Mouse (Mus musculus): Measurements from ENCODE around the gene Hoxa13. TPM values are rescaled to one million over a fixed set of nuclear protein-coding genes. Genes with fewer than 3 reads are reported as not detected.

Hoxa13 gene
- polyA plus RNA-seq, 1 experiment = not detected

DNA sequence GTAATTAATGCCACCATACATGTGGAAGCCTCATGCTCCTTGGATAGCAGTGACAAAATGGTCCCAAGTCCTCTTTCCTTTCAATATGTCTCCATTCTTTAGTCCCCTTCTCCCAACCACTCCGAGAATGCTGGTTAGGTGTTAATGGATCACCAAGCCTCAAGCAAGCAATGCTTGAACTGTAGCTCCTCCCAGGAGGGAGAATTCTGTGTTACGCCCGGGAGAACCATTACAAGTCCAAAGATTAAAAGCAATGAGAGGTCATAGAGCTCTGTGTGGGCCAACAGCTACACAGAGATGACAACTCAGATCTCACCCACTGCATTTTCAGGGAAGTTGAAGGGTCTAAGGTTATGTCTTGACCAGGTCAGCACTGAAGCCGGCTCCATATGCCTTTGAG, 37.8 kb upstream of the Hoxa13 start:
- Histone ChIP-seq H3K27ac (ENCODE audit: control insufficient read depth, insufficient read depth, low read length) (no peak overlapping the region), H3K4me1 (replicated peaks; ENCODE audit: control insufficient read depth, insufficient read depth, low read length) (no peaks in the 10 kb centered on the region), H3K27me3 (ENCODE audit: control insufficient read depth, insufficient read depth, low read length) (no peaks in the 10 kb centered on the region), H3K4me3 (ENCODE audit: control insufficient read depth, insufficient read depth, low read length) (no peak overlapping the region), H3K36me3 (ENCODE audit: control insufficient read depth, insufficient read depth, low read length) (no peaks in the 10 kb centered on the region)
- 90% methylated on average over 4 of the region's 4 CpGs for WGBS
- no peak for DNase-seq
- TF ChIP-seq CTCF (IDR thresholded peaks at IDR 0.05; ENCODE audit: borderline replicate concordance, control insufficient read depth, extremely low read depth, insufficient read depth, low read length, poor library complexity) = no peak
- TF ChIP-seq POLR2A (IDR thresholded peaks at IDR 0.05; ENCODE audit: control insufficient read depth, extremely low read depth, insufficient read depth, low read length, poor library complexity) = no peak

DNA sequence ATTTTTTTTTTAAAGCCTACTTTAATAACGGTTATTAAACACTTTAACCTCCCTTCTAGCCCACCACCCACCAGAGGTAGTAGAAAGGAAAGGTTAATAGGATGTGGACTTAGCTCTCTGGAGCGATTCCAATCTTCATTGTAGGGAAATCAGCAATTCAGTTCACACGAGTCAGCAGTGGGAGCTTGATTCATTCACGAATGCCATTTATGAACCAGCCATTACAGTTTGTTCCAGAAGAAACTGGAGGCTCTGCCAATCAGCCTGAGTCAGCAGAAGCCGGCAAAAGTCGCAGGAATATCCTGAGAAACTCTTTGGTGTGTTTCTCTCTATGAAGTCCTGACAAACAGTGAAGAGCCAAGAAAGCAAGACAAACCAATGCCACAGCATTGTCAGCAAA, 33.9 kb upstream of the Hoxa13 start:
- no peak overlapping the region for H3K4me3 ChIP-seq (ENCODE audit: control insufficient read depth, insufficient read depth, low read length)
- H3K36me3 ChIP-seq (ENCODE audit: control insufficient read depth, insufficient read depth, low read length) = no peaks in the 10 kb centered on the region
- no peak overlapping the region for H3K27ac ChIP-seq (ENCODE audit: control insufficient read depth, insufficient read depth, low read length)
- H3K27me3 ChIP-seq (ENCODE audit: control insufficient read depth, insufficient read depth, low read length) = peaks cover 17% of the 10 kb centered on the region; the same call in 1 of the 2 replicates
- TF ChIP-seq POLR2A (IDR thresholded peaks at IDR 0.05; ENCODE audit: control insufficient read depth, extremely low read depth, insufficient read depth, low read length, poor library complexity) = no peak
- TF ChIP-seq CTCF (IDR thresholded peaks at IDR 0.05; ENCODE audit: borderline replicate concordance, control insufficient read depth, extremely low read depth, insufficient read depth, low read length, poor library complexity) = no peak
- 88% methylated on average over 6 of the region's 6 CpGs for WGBS
- no peak for DNase-seq
- no peaks in the 10 kb centered on the region for H3K4me1 ChIP-seq (replicated peaks; ENCODE audit: control insufficient read depth, insufficient read depth, low read length)

DNA sequence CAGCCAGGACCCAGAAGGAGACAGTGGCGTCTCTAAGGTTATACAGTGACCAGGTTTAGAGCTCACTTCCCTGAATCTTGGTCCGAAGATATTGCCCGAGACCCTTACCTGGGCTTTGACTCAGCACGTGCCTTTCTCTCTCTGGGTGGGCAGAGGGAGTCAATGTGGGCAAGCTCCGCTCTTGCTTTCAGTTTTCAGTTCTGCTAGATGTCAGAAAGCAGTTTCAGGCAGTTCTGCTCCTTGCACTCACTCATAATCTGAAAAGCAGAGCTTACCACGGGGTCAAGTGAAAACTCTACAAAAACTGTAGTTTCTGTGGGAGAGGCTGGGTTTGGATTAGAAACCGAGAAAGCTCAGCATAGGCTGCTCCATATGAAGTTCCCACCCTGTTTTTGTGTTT, 31.6 kb upstream of the Hoxa13 start:
- no peak for DNase-seq
- Histone ChIP-seq H3K4me1 (replicated peaks; ENCODE audit: control insufficient read depth, insufficient read depth, low read length) (no peaks in the 10 kb centered on the region), H3K4me3 (ENCODE audit: control insufficient read depth, insufficient read depth, low read length) (no peak overlapping the region), H3K27ac (ENCODE audit: control insufficient read depth, insufficient read depth, low read length) (no peak overlapping the region), H3K36me3 (ENCODE audit: control insufficient read depth, insufficient read depth, low read length) (no peaks in the 10 kb centered on the region), H3K27me3 (ENCODE audit: control insufficient read depth, insufficient read depth, low read length) (peaks cover 17% of the 10 kb centered on the region; the same call in 1 of the 2 replicates)
- TF ChIP-seq CTCF (IDR thresholded peaks at IDR 0.05; ENCODE audit: borderline replicate concordance, control insufficient read depth, extremely low read depth, insufficient read depth, low read length, poor library complexity) (no peak), POLR2A (IDR thresholded peaks at IDR 0.05; ENCODE audit: control insufficient read depth, extremely low read depth, insufficient read depth, low read length, poor library complexity) (no peak)
- WGBS = 79% methylated on average over 7 of the region's 7 CpGs

DNA sequence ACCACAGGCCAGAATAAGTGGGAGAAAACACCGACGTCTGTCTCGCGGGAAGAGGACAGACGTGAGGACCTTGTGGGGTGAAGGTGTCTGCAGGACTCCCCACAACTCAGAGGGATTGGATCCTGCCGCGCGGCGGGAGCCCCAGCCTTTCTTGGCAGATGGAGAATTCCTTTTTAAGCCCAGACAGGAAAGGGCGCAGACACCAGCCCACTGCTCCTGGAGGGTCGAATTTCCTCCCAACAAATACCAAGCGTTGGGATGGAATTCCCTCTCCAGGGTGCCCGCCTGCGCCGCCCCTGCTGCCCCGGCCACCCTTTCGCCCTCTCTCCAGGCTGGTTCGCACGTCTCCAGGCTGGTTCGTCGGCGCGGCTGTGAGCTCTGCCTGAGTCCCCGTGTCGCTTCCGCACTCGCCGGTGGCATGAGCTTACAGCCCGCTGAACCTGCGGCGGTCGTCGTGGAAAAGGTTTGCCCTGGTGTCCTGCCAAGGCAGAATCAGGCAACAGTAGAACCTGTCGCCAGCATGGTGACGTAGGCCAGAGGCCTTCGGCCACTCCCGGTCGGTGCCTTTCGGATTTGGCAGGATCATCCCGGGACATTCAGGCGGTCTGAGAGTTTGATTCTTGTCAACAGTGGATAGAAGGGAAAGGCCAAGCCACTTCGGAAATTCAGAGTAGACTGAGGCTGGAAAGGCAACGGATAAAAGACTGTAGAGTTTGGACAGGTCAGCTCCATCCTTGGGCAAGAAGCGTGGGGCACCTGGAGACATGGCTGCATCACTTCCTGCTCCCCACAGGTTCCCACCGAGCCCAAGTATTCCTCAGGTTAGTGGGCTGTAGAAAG, 30.6 kb upstream of the Hoxa13 start:
- H3K27ac ChIP-seq (ENCODE audit: control insufficient read depth, insufficient read depth, low read length) = no peak overlapping the region
- H3K36me3 ChIP-seq (ENCODE audit: control insufficient read depth, insufficient read depth, low read length) = no peaks in the 10 kb centered on the region
- 12% methylated on average over 45 of the region's 45 CpGs for WGBS
- TF ChIP-seq CTCF (IDR thresholded peaks at IDR 0.05; ENCODE audit: borderline replicate concordance, control insufficient read depth, extremely low read depth, insufficient read depth, low read length, poor library complexity) = no peak
- no peak for TF ChIP-seq POLR2A (IDR thresholded peaks at IDR 0.05; ENCODE audit: control insufficient read depth, extremely low read depth, insufficient read depth, low read length, poor library complexity)
- H3K27me3 ChIP-seq (ENCODE audit: control insufficient read depth, insufficient read depth, low read length) = peaks cover 17% of the 10 kb centered on the region; the same call in 1 of the 2 replicates
- no peak for DNase-seq
- H3K4me3 ChIP-seq (ENCODE audit: control insufficient read depth, insufficient read depth, low read length) = no peak overlapping the region
- H3K4me1 ChIP-seq (replicated peaks; ENCODE audit: control insufficient read depth, insufficient read depth, low read length) = no peaks in the 10 kb centered on the region

DNA sequence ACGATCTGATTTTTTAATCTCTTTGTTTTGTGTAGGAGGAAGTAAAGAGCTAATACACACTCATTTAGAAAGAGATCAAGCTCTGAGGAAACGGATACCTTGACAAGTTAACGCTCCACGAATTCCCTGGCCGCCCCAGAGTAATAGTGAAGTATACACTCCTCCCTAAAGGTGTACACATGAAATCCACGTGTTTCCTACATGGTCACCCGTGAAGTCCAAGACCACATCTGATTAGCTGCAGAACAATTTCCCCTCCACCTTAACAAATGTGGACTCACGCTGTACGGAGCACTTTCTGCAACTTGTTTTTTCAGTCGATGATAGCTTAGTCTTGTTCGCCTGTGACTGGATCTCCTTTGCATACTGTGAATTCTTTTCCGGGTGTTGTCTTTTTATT, 29.5 kb upstream of the Hoxa13 start:
- Histone ChIP-seq H3K36me3 (ENCODE audit: control insufficient read depth, insufficient read depth, low read length) (no peaks in the 10 kb centered on the region), H3K27me3 (ENCODE audit: control insufficient read depth, insufficient read depth, low read length) (peaks cover 21% of the 10 kb centered on the region; the same call in 1 of the 2 replicates), H3K4me3 (ENCODE audit: control insufficient read depth, insufficient read depth, low read length) (no peak overlapping the region), H3K27ac (ENCODE audit: control insufficient read depth, insufficient read depth, low read length) (no peak overlapping the region), H3K4me1 (replicated peaks; ENCODE audit: control insufficient read depth, insufficient read depth, low read length) (no peaks in the 10 kb centered on the region)
- WGBS = 17% methylated on average over 12 of the region's 12 CpGs
- TF ChIP-seq POLR2A (IDR thresholded peaks at IDR 0.05; ENCODE audit: control insufficient read depth, extremely low read depth, insufficient read depth, low read length, poor library complexity) = no peak
- TF ChIP-seq CTCF (IDR thresholded peaks at IDR 0.05; ENCODE audit: borderline replicate concordance, control insufficient read depth, extremely low read depth, insufficient read depth, low read length, poor library complexity) = no peak
- DNase-seq = no peak

DNA sequence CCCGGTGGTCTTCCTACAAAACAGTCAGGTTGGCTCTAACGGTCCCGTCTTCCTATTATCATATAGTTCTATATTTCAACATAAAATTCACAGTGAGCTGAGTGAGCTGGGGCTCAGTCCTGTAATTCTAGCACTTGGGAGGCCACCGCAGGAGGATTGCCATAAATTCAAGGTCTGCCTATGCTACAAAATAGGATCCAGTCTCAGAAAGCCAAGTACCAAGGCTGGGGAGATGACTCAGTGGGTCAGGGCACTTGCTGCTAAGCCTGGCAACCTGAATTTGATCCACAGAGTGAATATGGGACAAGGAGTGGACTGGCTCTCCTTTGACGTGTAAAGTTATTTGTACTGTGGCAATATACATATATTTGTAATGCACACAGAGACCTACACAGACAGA, 23.2 kb upstream of the Hoxa13 start:
- H3K27me3 ChIP-seq (ENCODE audit: control insufficient read depth, insufficient read depth, low read length) = peaks cover 4% of the 10 kb centered on the region; the same call in 1 of the 2 replicates
- H3K4me1 ChIP-seq (replicated peaks; ENCODE audit: control insufficient read depth, insufficient read depth, low read length) = no peaks in the 10 kb centered on the region
- H3K4me3 ChIP-seq (ENCODE audit: control insufficient read depth, insufficient read depth, low read length) = no peak overlapping the region
- WGBS = 95% methylated on average over 5 of the region's 5 CpGs
- no peak overlapping the region for H3K27ac ChIP-seq (ENCODE audit: control insufficient read depth, insufficient read depth, low read length)
- no peak for DNase-seq
- TF ChIP-seq CTCF (IDR thresholded peaks at IDR 0.05; ENCODE audit: borderline replicate concordance, control insufficient read depth, extremely low read depth, insufficient read depth, low read length, poor library complexity) (no peak), POLR2A (IDR thresholded peaks at IDR 0.05; ENCODE audit: control insufficient read depth, extremely low read depth, insufficient read depth, low read length, poor library complexity) (no peak)
- no peaks in the 10 kb centered on the region for H3K36me3 ChIP-seq (ENCODE audit: control insufficient read depth, insufficient read depth, low read length)

All from thymus, adult 2 months (tissue).